Mouse (Mus musculus): ENCODE results near the gene Ipcef1.
"Not testable (repeated sequence)": the region's sequence is repeated elsewhere in the genome, so short reads cannot be mapped to it uniquely, and the experiment has no call there.

Ipcef1 gene

DNA sequence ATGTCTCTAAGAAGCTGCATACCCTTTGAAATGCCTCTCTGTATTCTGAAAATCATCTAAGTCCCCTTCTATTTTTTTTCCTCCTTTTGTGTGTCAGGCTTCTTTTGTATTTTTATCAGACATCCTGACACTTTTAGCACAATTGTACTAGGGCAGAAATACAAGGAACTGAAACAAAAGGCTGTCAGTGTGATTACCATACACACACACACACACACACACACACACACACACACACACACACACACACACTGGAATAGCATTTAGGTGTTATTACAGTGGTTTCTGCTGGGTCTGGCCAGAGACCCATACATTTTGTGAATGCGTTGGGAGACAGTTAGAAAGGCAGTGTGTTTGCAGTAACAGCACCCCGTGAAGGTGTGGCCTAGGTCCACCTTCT is 18.8 kb downstream of the Ipcef1 start:
- DNase-seq: no peak

- no peak for DNase-seq
Measured at GRCm38 (mm10) chr10:7025028-7025427, 27.2 kb downstream of the Ipcef1 start.

- no peak for DNase-seq
Measured at GRCm38 (mm10) chr10:7020551-7020950, 31.7 kb downstream of the Ipcef1 start.

- no peak for DNase-seq
Measured at GRCm38 (mm10) chr10:7019781-7020386, 32.4 kb downstream of the Ipcef1 start.

DNA sequence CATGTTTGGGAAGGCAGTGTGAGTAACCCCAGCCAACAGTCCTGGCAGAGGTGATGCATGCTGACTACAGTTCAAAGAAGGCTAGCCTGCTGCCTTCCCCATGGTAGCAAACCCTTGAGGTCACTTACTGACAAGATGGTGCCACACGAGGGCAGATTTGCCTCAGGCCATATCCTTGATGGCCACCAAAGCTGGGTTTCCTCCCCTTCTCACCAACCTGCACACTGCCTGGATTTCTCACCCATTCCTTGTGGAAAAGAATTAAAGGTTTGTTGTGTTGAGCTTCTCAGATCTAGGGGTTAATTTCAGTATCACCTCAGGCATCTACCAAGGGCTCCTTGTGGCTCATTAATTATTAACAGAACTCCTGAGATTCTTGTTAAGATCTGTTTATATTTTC is 37.1 kb downstream of the Ipcef1 start:
- no peak for DNase-seq

GRCm38 (mm10) chr10:7010543-7010942 is 41.7 kb downstream of the Ipcef1 start:
- DNase-seq: no peak

- DNase-seq: no peak
Measured at GRCm38 (mm10) chr10:7004980-7005538, 47.2 kb downstream of the Ipcef1 start.

- not testable (repeated sequence) for DNase-seq
Measured at GRCm38 (mm10) chr10:7003898-7004297, 48.4 kb downstream of the Ipcef1 start.

- DNase-seq: no peak
Measured at GRCm38 (mm10) chr10:6999355-6999754, 52.9 kb downstream of the Ipcef1 start.

DNA sequence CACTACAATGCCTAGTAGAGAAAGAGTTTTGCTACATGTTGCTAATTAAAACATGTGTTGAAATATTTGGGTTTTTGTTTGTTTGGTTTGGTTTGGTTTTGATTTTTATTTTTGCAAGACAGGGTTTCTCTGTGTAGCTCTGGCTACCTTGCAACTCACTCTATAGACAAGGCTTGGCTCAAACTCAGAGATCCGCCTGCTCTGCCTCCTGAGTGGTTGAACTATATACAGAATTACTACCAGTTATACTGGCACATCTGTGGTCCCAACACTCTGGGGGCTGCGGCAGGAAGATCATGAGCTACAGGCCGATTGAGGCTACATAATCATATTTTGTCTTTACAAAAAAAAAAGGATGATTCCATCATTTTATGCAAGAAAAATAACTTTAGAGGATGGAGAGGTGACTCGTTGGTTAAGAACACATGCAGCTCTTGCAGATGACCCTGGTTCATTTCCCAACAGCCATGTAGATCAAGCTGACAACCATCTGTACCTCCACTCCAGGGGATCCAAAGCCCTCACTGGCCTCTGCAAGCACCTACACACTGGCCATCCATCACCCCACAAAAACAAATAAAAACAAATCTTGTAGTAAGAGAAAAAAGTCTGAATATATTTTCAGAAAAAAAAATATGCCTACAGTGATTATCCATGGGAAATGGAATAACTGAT is 53.6 kb downstream of the Ipcef1 start:
- no peak for DNase-seq

- no peak for DNase-seq
Measured at GRCm38 (mm10) chr10:6996895-6997294, 55.4 kb downstream of the Ipcef1 start.

DNA sequence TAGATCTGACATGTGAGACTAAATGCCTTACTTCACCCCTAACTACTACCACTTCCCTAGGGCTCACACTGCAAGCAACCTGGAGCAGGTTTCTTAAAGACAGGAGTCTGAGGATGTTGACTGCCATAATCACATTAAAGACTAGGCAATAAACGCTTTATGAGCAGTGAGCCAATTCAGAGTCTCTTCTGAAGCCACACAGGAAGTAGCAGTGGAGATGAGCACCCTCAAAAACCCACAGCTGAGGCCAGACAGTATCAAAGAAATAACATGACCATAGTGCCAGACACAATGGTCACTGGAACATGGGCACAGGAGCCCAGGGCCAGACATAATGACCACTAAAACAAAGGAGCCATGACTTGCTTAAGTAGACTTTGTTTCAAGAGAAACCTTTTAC is 63.7 kb downstream of the Ipcef1 start:
- DNase-seq: no peak

GRCm38 (mm10) chr10:6987399-6988098 is 64.7 kb downstream of the Ipcef1 start:
- no peak for DNase-seq

GRCm38 (mm10) chr10:6986246-6986645 is 66.0 kb downstream of the Ipcef1 start:
- DNase-seq: no peak

DNA sequence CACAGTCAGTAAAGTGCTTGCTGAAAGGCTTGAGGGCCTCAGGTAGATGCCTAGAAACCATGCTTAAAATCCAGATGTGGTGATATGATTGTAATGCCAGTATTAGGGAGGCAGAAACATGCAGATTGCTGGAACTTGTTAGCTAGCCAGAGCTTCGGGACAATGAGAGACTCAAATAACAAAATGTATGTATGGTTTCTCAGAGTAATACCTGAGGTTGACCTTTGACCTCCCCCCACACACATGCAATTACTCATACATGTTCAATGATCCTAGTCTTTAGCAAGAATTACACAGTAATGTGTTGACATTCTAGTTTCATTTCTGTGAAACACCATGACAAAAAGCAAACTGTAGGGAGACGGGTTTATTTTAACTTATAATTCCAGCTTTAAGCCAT is 68.8 kb downstream of the Ipcef1 start:
- no peak for DNase-seq

DNA sequence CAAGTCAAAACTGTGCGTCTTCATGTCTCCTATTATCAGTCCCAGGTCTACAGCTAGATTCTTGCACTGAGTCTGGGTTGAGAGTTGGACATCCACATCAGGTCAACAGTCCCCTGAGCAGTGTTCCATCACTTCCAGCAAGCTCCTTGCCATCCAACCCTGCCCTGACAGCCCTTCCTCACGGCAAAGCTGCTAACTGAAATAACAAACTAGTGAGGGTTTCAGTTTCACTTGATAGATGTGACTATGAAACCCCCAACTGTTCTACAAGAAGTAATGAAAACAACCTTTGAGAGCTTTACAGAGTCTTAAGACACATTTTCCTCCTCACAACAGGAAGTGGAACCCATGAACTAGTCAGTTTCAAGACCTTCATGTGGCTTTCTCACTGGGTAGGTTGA is 69.5 kb downstream of the Ipcef1 start:
- no peak for DNase-seq

- no peak for DNase-seq
Measured at GRCm38 (mm10) chr10:6980236-6980635, 72.0 kb downstream of the Ipcef1 start.

DNA sequence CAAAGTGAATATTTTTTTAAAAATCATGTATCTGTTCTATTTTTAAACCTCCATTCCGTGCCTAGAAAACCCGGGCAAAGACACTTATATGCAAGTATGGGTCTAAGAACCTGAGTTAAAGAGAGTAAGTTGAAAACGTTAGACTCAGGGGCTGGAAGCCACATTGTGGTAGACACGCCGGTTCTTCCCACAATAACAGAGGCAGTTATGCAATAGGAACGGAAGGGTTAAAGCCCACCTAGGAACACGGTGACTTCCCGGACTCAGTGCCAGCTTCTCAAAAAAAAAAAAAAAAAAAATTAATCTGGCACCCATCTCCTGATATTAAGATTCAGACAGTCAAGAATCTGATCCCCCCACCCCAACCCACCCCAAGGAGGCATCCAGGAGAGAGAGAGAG is 72.5 kb downstream of the Ipcef1 start:
- peak; percentile 35 for DNase-seq

DNA sequence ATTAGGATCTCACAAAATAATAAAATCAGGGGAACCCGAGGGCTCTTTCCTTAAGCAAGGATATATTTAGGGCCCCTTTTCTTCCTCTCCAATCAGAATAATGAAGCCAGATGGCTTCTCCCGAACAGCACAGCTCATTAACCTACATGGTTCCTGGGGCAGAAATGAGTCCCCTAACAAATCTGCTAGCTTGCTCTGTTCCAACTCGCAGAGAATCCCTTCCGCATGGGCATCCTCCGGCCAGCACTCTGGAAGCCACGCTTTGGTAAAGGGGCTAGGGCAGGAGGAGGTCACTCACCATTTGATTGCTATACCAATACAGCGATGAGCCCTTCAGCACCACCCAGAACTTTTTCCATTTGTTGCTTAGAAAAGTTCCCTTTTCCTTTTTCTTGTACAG is 73.1 kb downstream of the Ipcef1 start:
- DNase-seq: peak; percentile 80

DNA sequence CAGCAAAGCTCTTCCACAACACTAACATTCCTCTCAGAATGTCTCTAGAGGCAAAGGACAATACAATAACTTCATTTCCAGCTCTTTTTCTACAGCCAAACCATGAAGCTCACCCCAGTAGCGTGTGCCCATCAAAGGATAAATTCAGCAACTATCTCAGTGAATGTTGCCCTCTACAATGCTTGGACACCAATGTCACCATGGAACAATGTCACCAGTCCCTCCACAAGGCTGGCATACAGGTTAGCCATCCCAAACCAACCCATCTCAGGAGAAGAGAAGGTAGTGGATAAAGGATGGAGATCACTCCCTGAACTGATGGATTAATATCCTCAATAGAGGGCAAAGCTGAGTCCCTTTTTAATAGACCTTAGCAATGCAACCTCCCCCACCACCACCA is 73.5 kb downstream of the Ipcef1 start:
- DNase-seq: no peak

- peak; percentile 27 for DNase-seq
Measured at GRCm38 (mm10) chr10:6977843-6978242, 74.4 kb downstream of the Ipcef1 start.

GRCm38 (mm10) chr10:6968334-6968733 is 83.9 kb downstream of the Ipcef1 start:
- no peak for DNase-seq

GRCm38 (mm10) chr10:6967588-6968242 is 84.6 kb downstream of the Ipcef1 start:
- peak; percentile 44 for DNase-seq

Measured in retina, postnatal 1 day (tissue).